Mouse (Mus musculus) CD4-positive naive resting alpha-beta T cell, adult 76 days (primary cell): ENCODE results near the gene Rnf183. TPM values are rescaled to one million over a fixed set of nuclear protein-coding genes. Genes with fewer than 3 reads are reported as not detected.

Experiments
- total RNA-seq: library from RNA; stranded (reverse); gene quantifications from one replicate; pipeline ENCODE4 v1.2.4, GENCODE M21; 2023

Gene Rnf183
- total RNA-seq, result not detected

DNA sequence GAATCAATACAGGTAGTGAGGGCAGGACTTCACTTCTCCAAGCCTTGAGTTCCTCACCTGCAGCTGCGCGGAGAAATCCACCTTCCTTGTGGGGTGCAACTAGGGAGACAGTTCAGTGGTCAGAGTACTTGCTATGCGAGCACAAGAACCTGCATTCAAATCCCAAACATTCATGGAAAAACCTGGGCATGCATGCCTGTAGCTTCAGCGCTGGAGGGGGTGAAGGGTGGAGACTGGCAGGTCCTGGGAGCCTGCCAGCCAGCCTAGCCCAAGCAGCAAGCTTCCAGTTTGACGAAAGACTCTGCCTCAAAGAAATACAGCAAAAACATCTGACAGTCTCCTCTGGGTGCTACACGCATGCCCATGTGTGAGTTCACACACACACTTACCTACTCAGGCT, at the start of gene Rnf183:
Rnf183 (minus strand) TSS at position 172 of the 400 bp plus-strand sequence.

DNA sequence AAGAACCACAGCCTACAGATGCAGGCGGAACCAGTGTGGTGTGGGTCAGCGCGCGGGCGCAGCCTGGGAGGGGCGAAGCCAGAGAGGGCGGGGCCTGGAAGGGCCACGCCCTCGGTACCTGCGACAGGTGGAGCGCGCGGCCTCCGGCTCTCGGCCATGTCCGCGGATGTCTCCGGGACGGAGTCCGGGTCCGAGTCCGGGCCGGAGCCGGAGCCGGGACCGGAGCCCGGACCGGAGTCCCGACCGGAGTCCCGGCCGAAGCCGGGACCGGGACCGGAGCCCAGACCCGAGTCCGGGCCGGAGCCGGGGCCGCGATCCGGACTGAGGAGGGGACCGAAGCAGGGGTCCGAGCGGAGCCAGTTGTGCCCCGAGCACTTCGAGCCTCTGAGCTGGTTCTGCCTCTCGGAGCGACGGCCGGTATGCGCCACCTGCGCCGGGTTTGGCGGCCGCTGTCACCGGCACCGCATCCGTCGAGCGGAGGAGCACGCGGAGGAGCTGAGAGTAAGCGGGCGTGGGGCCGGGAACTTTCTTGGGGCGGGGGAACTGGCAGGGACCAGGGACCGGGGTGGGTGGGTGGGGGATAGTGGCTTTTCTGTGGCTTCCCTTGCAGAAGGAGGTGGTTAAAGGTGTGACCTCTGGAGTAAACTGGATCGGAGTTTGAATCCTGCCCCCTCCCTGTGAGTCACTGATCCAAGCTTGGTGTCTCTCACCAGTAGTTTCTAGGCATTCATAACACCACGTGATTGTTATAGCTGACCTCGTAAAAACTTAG, 45.1 kb upstream of the Rnf183 start, which contains the start of gene Bspry:
Bspry (plus strand) TSS at position 117 of the 772 bp plus-strand sequence.

DNA sequence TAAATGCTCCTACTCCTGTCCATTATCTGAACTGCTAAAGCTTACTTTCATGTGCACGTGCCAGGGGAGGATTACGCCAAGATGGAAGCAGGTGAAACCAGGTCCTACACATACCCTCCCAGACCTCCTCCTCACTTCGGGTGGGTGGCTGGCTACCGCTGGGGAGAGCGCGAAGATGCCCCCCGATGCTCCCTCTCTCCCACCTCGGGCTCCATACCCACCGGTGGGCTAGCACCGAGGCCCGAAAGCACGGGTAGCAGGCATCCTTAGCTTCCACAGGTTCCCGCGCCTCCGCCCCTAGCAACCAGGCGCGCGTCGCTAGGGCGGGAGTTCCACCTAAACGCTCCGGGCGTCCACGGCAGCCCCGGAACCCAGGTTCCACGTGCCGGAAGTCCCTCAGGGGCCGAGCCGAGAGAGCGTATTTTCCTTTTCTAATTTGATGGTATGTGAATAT, 35.6 kb upstream of the Rnf183 start, which contains the start of gene Wdr31:
Wdr31 (minus strand) TSS at position 299 of the 454 bp plus-strand sequence.

DNA sequence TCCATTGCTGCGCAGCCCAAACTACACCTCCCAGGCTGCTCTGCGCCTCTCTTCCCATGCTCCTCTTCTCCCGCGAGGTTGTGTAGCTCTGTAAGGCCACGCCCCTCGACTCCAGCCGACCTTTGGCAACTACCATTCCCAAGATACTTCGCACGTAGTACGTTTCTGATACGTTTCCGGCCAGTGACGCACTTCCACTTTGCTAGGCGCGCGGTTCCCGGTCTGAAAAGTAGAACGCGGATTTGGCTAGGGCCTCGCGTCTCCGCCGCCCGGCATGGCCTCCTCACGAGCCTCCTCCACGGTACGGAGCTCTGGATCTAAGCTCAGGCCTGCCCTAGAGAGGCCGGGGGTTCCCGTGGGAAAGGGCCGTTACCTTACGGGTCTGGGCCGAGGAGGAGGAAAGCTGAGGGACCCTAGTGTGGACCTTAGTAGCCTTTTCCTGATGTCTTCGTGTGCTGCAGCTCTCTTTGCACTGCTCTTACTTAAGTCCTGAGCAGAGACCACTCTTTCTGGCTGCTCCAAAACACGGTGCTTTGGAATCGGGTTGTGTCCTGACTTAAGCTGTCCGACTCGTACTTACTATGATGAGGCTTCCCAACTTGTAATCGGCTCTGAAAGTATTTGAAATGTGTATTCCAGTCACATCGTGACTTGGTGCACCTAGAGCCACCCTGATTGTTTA, 26.3 kb downstream of the Rnf183 start, which contains the start of the genes Cdc26 and Prpf4:
Cdc26 (minus strand) TSS at position 42 of the 682 bp plus-strand sequence.
Prpf4 (plus strand) TSS at position 197 of the 682 bp plus-strand sequence.

Other genes with a start within 250 kb of the Rnf183 start
- gene Zfp37, start 204.2 kb downstream of the Rnf183 start, total RNA-seq, result not detected
- gene Slc31a2, start 172.7 kb downstream of the Rnf183 start, total RNA-seq, result 3.0 TPM
- 77.4 TPM for gene Fkbp15, start 74.7 kb downstream of the Rnf183 start, total RNA-seq
- 10.8 TPM for gene Slc31a1, start 74.5 kb downstream of the Rnf183 start, total RNA-seq
- 34.5 TPM for gene Cdc26, start 26.6 kb downstream of the Rnf183 start, total RNA-seq
- 23.8 TPM for gene Prpf4, start 26.5 kb downstream of the Rnf183 start, total RNA-seq
- gene Wdr31, start 35.6 kb upstream of the Rnf183 start, total RNA-seq, result not detected
- gene Bspry, start 44.8 kb upstream of the Rnf183 start, total RNA-seq, result 1.9 TPM
- 0.47 TPM for gene Hdhd3, start 68.2 kb upstream of the Rnf183 start, total RNA-seq
- gene Alad, start 84.7 kb upstream of the Rnf183 start, total RNA-seq, result 9.6 TPM
- gene Pole3, start 89.8 kb upstream of the Rnf183 start, total RNA-seq, result 16.3 TPM
- 2.0 TPM for gene 4933430I17Rik, start 90.1 kb upstream of the Rnf183 start, total RNA-seq
- gene Rgs3, start 124.6 kb upstream of the Rnf183 start, total RNA-seq, result 59.6 TPM